Comparison of ENCODE assay signal across 15 mouse cellular contexts in genomic region chr14:77214848-77215247, GRCm38 (mm10). TPM values are rescaled to one million over a fixed set of nuclear protein-coding genes. Genes with fewer than 3 reads are reported as not detected.
A peak's percentile ranks its signal among the peaks of the same experiment; 100 is the strongest.
DNase-seq lines count a peak whose midpoint lies in the region.
"Had no signal": no experiment of that assay in that cellular context is flagged by ENCODE, and none has a peak within 500 bp of the region (broad histone marks: within the 10 kb centered on the region; RNA-seq: fewer than 3 reads in every experiment).

No protein-coding gene starts in this region.

- peak; percentile 29 for DNase-seq in cerebellum, adult 9-10 months
- no peak for DNase-seq in cerebellum, postnatal 14 days
- peak; percentile 21 for DNase-seq in layer of hippocampus, adult 11-12 months (ENCODE audit: low spot score)
- DNase-seq in layer of hippocampus, postnatal 25 days (ENCODE audit: extremely low spot score in 1 of 2, low spot score in 1 of 2): no peak
- DNase-seq in brain, embryonic 18.5 days (ENCODE audit: low read depth, low spot score): peak; percentile 16
- DNase-seq in left cerebral cortex, postnatal 36 days (ENCODE audit: low spot score in 2 of 2): peak; percentile 41 to 50
- no peak for DNase-seq in B cell, adult 2 months
- DNase-seq in c-Kit-positive CD71-positive TER-119-positive erythroid progenitor cells, embryonic 14.5 days (ENCODE audit: low spot score): no peak
- DNase-seq: adrenal gland, adult 2 months; cerebellum, adult 8-10 months; gastrocnemius, postnatal 14 days; midbrain, embryonic 14.5 days; thymus, postnatal 25 days had no signal

- intact Hi-C loops in left cerebral cortex, postnatal 36 days (cut with DNase I): no loop called here

RNA-seq across cellular contexts. Expression of gene Enox1, which starts 58.3 kb away (rescaled TPM):
- 10 to 100 TPM; 54.8 to 61.9 TPM for total RNA-seq in layer of hippocampus, postnatal 25 days (2021)
- 10 to 100 TPM; 36.4 to 62.3 TPM for total RNA-seq in left cerebral cortex, postnatal 36 days (2021)
- total RNA-seq: megakaryocyte, adult 5-6 weeks; neutrophil, adult 5-6 weeks had no signal

Comparison
In these comparisons a context has a peak if more than half of its experiments do, and no peak if none do; other contexts are left out.
1. DNase-seq: peak in cerebellum, adult 9-10 months (single experiment), layer of hippocampus, adult 11-12 months (single experiment), brain, embryonic 18.5 days (single experiment) and left cerebral cortex, postnatal 36 days (2 of 2); none in cerebellum, postnatal 14 days (0 of 2), layer of hippocampus, postnatal 25 days (0 of 2), B cell, adult 2 months (0 of 2) and c-Kit-positive CD71-positive TER-119-positive erythroid progenitor cells, embryonic 14.5 days (single experiment).